Mouse (Mus musculus) C2C12 (cell line): Measurements from ENCODE around the gene Myom1. TPM values are rescaled to one million over a fixed set of nuclear protein-coding genes. Genes with fewer than 3 reads are reported as not detected.

Experiments
- H3K27me3 ChIP-seq: one replicate; pipeline ENCODE4 v1.6.1; 2011; ENCODE audit not compliant: control insufficient read depth, insufficient read depth, insufficient read length
- H3K36me3 ChIP-seq: one replicate; pipeline ENCODE4 v1.6.1; 2011; ENCODE audit not compliant: control insufficient read depth, insufficient read depth
- H3K4me3 ChIP-seq: one replicate; pipeline ENCODE4 v1.5.1; 2011; ENCODE audit warnings: mild to moderate bottlenecking, control low read depth; ENCODE audit not compliant: poor library complexity, insufficient read depth, severe bottlenecking
- H3K79me2 ChIP-seq: one replicate; pipeline ENCODE4 v1.6.1; 2011; ENCODE audit not compliant: control insufficient read depth, insufficient read depth
- H3K79me3 ChIP-seq: one replicate; pipeline ENCODE4 v1.6.1; 2011; ENCODE audit warnings: low read depth, control low read depth
- H3ac ChIP-seq: one replicate; pipeline ENCODE3; 2011; ENCODE audit warnings: low read depth; ENCODE audit not compliant: control insufficient read depth, insufficient read length
- CEBPB ChIP-seq: IDR thresholded peaks from one replicate; pipeline ENCODE4 v1.6.1; 2011; ENCODE audit warnings: low read depth, mild to moderate bottlenecking, control low read depth, moderate library complexity
- CTCF ChIP-seq: IDR thresholded peaks from one replicate; pipeline ENCODE4 v1.5.1; 2011; ENCODE audit not compliant: control insufficient read depth, insufficient read depth, insufficient read length
- FOSL1 ChIP-seq: IDR thresholded peaks from one replicate; pipeline ENCODE4 v1.8.0; 2011; ENCODE audit warnings: mild to moderate bottlenecking, low read length; ENCODE audit not compliant: poor library complexity, insufficient read depth, severe bottlenecking
- MAX ChIP-seq: IDR thresholded peaks from one replicate; pipeline ENCODE4 v1.6.1; 2011; ENCODE audit warnings: mild to moderate bottlenecking, control low read depth
- MYOD1 ChIP-seq: IDR thresholded peaks from one replicate; pipeline ENCODE4 v1.6.1; 2011; ENCODE audit warnings: low read depth; ENCODE audit not compliant: control insufficient read depth, insufficient read length
- MYOG ChIP-seq: IDR thresholded peaks from one replicate; pipeline ENCODE4 v1.6.1; 2011; ENCODE audit not compliant: control insufficient read depth, insufficient read length; ENCODE audit errors: extremely low read depth
- USF1 ChIP-seq: IDR thresholded peaks from one replicate; pipeline ENCODE4 v1.6.1; 2011; ENCODE audit warnings: low read depth, mild to moderate bottlenecking, control low read depth, moderate library complexity
- polyA plus RNA-seq: library from polyadenylated mRNA; unstranded; fragments of >200 nt; fragmentation: generic; extraction: Trizol; gene quantifications from one replicate; pipeline ENCODE4 v1.2.1, GENCODE M21; 2012; ENCODE audit warnings: missing spikeins

Myom1 gene
- polyA plus RNA-seq, 1 experiment, result 0.35 TPM

DNA sequence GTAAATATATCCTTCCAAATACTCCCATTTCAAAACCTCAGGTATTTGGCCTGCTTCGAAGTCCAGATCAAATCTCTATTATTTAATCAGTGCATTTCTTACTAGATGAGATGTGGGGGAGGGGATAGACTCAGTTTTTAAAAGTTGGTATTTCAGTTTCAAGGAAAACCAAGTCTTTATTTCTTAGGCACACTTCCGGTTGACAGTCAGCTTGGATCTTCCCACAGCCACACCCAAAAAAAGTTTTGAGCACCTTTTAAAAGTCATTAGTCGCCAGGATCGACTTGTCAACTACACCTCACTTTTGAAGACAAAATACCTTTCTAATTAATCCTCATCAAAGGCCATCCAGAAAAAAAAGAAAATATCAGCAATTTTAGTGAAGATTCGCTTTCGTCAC, 1.4 kb upstream of the Myom1 start:
- Histone ChIP-seq H3ac (peak overlapping the region; percentile 12), H3K4me3 (peak overlapping the region; percentile 99), H3K27me3 (no peaks in the 10 kb centered on the region), H3K36me3 (peaks cover 34% of the 10 kb centered on the region), H3K79me3 (peaks cover 56% of the 10 kb centered on the region), H3K79me2 (peaks cover 60% of the 10 kb centered on the region)
- no peak for TF ChIP-seq CTCF
- TF ChIP-seq CEBPB, result no peak
- TF ChIP-seq MYOG, result no peak
- no peak for TF ChIP-seq MYOD1
- TF ChIP-seq MAX, result no peak
- TF ChIP-seq FOSL1, result no peak
- no peak for TF ChIP-seq USF1

DNA sequence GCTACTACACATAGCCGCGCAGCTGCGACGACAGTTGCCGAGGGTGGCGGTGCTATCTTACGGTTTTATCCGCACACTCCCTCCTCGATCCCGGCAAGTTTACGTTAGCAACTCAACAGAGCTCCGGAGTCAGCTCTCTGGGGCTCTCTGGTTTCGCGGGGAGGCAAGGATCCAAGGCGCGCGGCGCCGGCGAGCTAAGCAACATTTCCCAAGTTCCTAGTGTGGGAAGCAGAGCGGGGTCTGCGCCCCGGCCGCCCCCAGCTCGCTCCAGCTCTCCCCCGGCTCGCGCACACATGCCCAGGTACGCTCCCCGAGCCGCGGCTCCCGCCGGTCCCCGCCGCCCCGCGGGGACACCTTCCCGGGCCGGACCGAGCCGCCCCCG, 743 bp upstream of the Myom1 start:
- H3K4me3 ChIP-seq, result peak overlapping the region; percentile 99
- no peaks in the 10 kb centered on the region for H3K27me3 ChIP-seq
- TF ChIP-seq USF1 (no peak), MAX (no peak), MYOD1 (no peak), MYOG (no peak), CTCF (no peak), FOSL1 (no peak), CEBPB (no peak)

DNA sequence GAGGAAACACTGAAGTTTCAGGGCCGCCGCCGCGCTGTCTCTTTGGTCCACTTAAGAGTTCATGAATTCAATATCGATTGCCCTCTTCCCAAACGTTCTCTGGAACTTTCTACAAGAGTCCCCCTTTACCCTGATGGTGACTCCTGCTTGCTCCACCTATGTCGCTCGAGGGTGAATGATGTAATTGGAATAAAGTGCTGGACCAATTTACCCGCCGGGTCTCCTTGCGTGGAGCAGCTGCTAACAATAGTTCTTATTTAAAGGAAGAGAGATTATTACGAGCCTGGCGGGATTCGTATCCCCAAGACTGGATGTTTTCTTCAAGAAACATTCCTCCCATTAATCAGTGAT, 286 bp downstream of the Myom1 start, which contains the start of gene Myl12a:
Gene Myl12a (minus strand): TSS at position 135 of the 351 bp plus-strand sequence.
- no peak for TF ChIP-seq CEBPB
- no peak for TF ChIP-seq USF1
- no peak for TF ChIP-seq MYOG
- TF ChIP-seq MYOD1, result no peak
- no peak for TF ChIP-seq MAX
- TF ChIP-seq CTCF, result no peak
- no peak for TF ChIP-seq FOSL1
- Histone ChIP-seq H3K4me3 (peak within 1 kb of the TSS; percentile 99), H3K27me3 (no peaks in the 10 kb centered on the region), H3ac (peak within 1 kb of the TSS; percentile 95), H3K36me3 (peaks cover 25% of the 10 kb centered on the region), H3K79me3 (peaks cover 41% of the 10 kb centered on the region), H3K79me2 (peaks cover 44% of the 10 kb centered on the region)

More for the DNA sequence above, 743 bp upstream of the Myom1 start:
- H3K36me3 ChIP-seq, result peaks cover 27% of the 10 kb centered on the region
- H3ac ChIP-seq, result peak overlapping the region; percentile 95
- peaks cover 54% of the 10 kb centered on the region for H3K79me2 ChIP-seq
- peaks cover 50% of the 10 kb centered on the region for H3K79me3 ChIP-seq

DNA sequence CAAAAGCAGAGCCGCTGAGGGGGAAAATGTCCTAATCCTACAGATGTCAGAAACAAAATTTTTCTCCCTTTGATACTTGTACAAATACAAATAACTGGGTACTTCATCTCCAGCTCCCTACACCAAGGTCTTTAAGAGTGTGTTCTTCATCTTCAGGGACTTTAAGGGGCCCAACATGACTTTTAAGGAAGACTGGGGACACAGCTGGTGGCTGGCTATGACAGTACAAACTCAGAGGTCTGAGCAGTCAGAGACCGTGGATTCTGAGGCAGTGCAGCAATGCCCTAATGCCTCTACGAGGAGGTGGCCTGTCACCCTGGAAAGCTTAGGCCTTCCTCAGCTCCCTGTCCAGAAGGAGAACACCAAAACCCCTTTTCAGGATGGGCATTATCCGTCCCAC, 679 bp downstream of the Myom1 start:
- Histone ChIP-seq H3K27me3 (no peaks in the 10 kb centered on the region), H3K36me3 (peaks cover 21% of the 10 kb centered on the region), H3ac (no peak overlapping the region), H3K79me3 (peaks cover 37% of the 10 kb centered on the region), H3K4me3 (no peak overlapping the region), H3K79me2 (peaks cover 40% of the 10 kb centered on the region)
- TF ChIP-seq CTCF (no peak), CEBPB (no peak), MAX (no peak), MYOG (no peak), FOSL1 (no peak), MYOD1 (no peak), USF1 (no peak)

DNA sequence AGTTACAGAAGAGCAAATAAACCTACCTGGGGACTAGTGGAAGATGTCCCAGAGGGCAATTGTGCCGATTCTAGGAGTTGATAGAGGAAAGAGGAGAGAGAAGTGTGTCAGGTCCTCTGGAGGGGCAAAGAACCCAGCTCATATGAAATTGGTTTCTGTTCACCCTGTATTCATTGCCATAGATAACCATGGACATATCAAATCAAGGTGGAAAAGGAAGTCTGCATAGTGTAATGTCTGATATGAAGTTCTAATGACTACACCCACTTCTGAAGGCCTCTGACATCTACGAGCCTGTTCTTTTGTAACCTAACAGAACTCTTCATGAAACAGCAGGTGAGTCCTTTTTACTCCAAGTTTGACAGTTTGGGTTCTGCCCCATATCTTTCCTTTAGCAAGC, 1.3 kb downstream of the Myom1 start:
- Histone ChIP-seq H3K27me3 (no peaks in the 10 kb centered on the region), H3ac (no peak overlapping the region), H3K4me3 (no peak overlapping the region), H3K36me3 (peaks cover 15% of the 10 kb centered on the region), H3K79me2 (peaks cover 34% of the 10 kb centered on the region), H3K79me3 (peaks cover 31% of the 10 kb centered on the region)
- TF ChIP-seq USF1 (no peak), MAX (no peak)
